48 mouse cellular contexts compared by ENCODE assay signal in the genomic region with DNA sequence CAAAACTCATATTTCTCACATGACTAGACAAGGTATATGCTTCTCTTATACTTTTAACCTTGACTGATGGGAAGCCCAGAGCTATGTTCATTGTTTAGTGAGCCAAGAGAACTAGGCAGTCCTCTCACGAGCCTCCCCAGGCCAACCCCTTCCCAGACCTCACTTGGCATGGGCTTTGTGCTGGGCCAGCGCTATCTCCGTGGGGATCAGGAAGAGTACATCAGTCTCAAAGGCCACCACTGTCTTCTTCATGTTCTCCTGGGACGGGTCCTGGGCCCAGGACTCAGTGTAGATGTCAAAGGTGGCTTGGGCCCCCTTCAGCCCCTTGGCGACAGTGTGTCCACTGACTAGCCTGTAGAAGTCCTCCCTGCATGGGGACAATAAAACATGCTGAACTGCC. TPM values are rescaled to one million over a fixed set of nuclear protein-coding genes. Genes with fewer than 3 reads are reported as not detected.
"Had no signal": no experiment of that assay in that cellular context is flagged by ENCODE, and none has a peak within 500 bp of the region (broad histone marks: within the 10 kb centered on the region; RNA-seq: fewer than 3 reads in every experiment).

No protein-coding gene starts in this region.

- H3K4me3 ChIP-seq: heart, embryonic 10.5 days; heart, embryonic 12.5 days; heart, embryonic 13.5 days; heart, embryonic 15.5 days; hindbrain, embryonic 10.5 days; hindbrain, embryonic 12.5 days; hindbrain, embryonic 13.5 days; hindbrain, embryonic 15.5 days; intestine, embryonic 15.5 days; kidney, embryonic 15.5 days; layer of hippocampus, adult 2 months had no signal

- H3K27ac ChIP-seq: heart, embryonic 10.5 days; heart, embryonic 13.5 days; heart, embryonic 15.5 days; hindbrain, embryonic 10.5 days; hindbrain, embryonic 12.5 days; hindbrain, embryonic 13.5 days; hindbrain, embryonic 14.5 days; hindbrain, embryonic 15.5 days; hindbrain, postnatal 0 days; intestine, embryonic 15.5 days; kidney, embryonic 15.5 days; kidney, postnatal 0 days; layer of hippocampus, adult 2 months had no signal

- H3K9me3 ChIP-seq: heart, embryonic 10.5 days; heart, embryonic 12.5 days; heart, embryonic 13.5 days; heart, embryonic 15.5 days; hindbrain, embryonic 10.5 days; hindbrain, embryonic 12.5 days; hindbrain, embryonic 13.5 days; hindbrain, embryonic 15.5 days; intestine, embryonic 15.5 days; kidney, embryonic 15.5 days had no signal

- DNase-seq: heart, postnatal 10 days; heart, postnatal 14 days; heart, postnatal 36 days; heart, postnatal 4 days; kidney, adult 11 months; kidney, adult 18-20 months; kidney, adult 2 months; kidney, adult 8-10 months; kidney, adult 9 months; kidney, postnatal 10 days; kidney, postnatal 14 days; kidney, postnatal 25 days; kidney, postnatal 36 days; kidney, postnatal 4 days; layer of hippocampus, adult 9-11 months; layer of hippocampus, postnatal 36 days had no signal

- ATAC-seq: hindbrain, embryonic 16.5 days; hindbrain, postnatal 0 days; inflammation-experienced regulatory T-cells, adult 6 months; intestine, embryonic 15.5 days; intestine, embryonic 16.5 days; intestine, postnatal 0 days had no signal

- H3K27me3 ChIP-seq: heart, embryonic 12.5 days; heart, embryonic 15.5 days; hindbrain, embryonic 12.5 days; hindbrain, embryonic 13.5 days; hindbrain, embryonic 15.5 days; intestine, embryonic 15.5 days; kidney, embryonic 15.5 days had no signal

- H3K4me1 ChIP-seq: heart, embryonic 10.5 days; heart, embryonic 12.5 days; heart, embryonic 13.5 days; heart, embryonic 15.5 days; hindbrain, embryonic 10.5 days; hindbrain, embryonic 12.5 days; hindbrain, embryonic 13.5 days; hindbrain, embryonic 15.5 days; intestine, embryonic 15.5 days; kidney, embryonic 15.5 days had no signal

RNA-seq across cellular contexts. Expression of a gene that starts 5.8 kb away (rescaled TPM):
- total RNA-seq: heart, adult 8-10 months; heart, postnatal 10 days; heart, postnatal 14 days; heart, postnatal 25 days; heart, postnatal 36 days; heart, postnatal 4 days; hematopoietic stem cell, adult 5-6 weeks; hindbrain, postnatal 0 days; layer of hippocampus, adult 18-20 months; layer of hippocampus, adult 2 months; layer of hippocampus, adult 8-10 months; layer of hippocampus, postnatal 10 days; layer of hippocampus, postnatal 14 days; layer of hippocampus, postnatal 25 days; layer of hippocampus, postnatal 36 days had no signal
- polyA plus RNA-seq: heart, embryonic 10.5 days; heart, embryonic 11.5 days; heart, embryonic 12.5 days; heart, embryonic 13.5 days; heart, embryonic 14.5 days; heart, postnatal 0 days; hindbrain, embryonic 10.5 days; hindbrain, embryonic 11.5 days; hindbrain, embryonic 12.5 days; hindbrain, embryonic 14.5 days; hindbrain, embryonic 16.5 days; hindbrain, postnatal 0 days; inflammation-experienced regulatory T-cells, adult 6 months; kidney, adult 2 months; kidney, embryonic 14.5 days; kidney, embryonic 16.5 days; kidney, postnatal 0 days had no signal

RNA-seq across cellular contexts. Expression of a gene that starts 51.6 kb away (rescaled TPM):
- total RNA-seq: hematopoietic stem cell, adult 5-6 weeks; hindbrain, postnatal 0 days; layer of hippocampus, postnatal 14 days had no signal
- polyA plus RNA-seq: heart, embryonic 10.5 days; heart, embryonic 11.5 days; heart, embryonic 12.5 days; hindbrain, embryonic 10.5 days; inflammation-experienced regulatory T-cells, adult 6 months had no signal
